Mouse (Mus musculus) kidney, postnatal 36 days (tissue): ENCODE measurements around the gene Ngdn.
A peak's percentile ranks its signal among the peaks of the same experiment; 100 is the strongest.
"Not testable (repeated sequence)": the region's sequence is repeated elsewhere in the genome, so short reads cannot be mapped to it uniquely, and the experiment has no call there.

Source experiments
- DNase-seq, 2 experiments: peaks; one replicate each; pipeline ENCODE4 v3.0.0; 2021 to 2022; ENCODE audit warnings: mixed read lengths in 2 of 2

Ngdn gene

DNA sequence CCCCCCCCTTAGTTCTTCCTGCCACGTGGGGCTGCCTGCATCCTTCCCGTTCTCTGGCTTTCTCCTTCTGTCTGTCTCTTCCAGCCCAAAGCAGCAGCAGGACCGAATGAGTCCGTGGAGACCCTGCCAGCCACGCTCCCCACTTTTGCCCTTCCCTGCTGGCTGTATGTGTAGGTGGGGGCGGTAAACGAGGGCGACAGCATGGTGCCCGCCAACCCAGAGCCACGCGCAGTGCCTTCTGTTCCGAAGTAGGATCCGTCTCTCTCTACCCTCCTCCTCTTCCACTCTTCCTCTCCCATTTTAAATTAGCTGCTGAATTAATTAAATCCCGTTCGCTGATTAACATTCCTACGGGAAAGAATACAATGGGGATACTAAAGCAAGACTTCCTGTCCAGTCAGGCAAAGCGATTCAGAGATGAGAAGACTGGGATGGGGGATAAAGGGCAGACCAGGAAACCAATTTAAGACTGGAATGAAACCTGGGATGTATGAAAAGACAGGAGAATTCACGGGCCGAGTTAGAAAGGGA lies 17.5 kb downstream of the Ngdn start:
- no peak for DNase-seq

DNA sequence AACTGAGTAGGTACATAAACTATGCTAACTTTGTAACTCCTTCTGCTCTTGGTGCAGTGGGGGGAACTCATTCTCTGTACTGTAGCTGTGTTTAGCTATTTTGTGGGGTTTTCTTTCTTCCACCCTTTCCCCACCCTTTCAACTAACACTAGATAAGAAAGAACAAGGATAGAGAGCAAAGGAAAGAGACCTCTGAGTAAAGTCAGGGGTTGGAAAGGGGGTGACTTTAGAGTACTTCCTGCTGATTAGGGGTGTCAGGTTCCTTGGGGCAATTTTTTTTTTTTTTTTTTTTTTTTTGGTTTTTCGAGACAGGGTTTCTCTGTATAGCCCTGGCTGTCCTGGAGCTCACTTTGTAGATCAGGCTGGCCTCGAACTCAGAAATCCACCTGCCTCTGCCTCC lies 28.4 kb downstream of the Ngdn start:
- not testable (repeated sequence) for DNase-seq

DNA sequence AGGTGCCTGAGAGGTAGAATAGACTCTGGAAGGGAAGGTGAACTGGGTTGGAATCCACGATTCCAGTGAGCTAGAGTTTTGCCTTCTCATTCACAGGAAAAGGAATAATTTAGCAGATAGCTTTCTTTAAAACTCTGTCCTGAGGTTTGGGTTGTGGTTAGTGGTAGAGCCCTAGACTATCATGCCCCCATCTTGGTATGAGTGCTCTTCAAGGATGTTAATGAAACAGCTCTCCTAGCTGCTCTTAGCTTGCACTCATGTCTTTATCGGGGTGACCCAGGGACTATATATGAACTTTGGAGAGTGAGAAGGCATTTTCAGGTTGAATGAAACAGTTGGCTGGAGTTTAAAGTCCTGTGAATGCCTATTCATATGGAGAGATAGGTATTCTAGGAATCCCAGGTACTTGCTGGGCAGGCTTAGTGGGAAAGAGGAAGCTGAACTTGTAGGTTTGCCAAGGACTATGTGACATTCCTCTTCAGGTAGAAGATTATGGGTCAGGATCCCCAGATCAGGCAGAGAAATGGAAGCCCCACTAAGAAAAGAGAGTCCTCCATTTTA lies 32.8 kb downstream of the Ngdn start:
- no peak for DNase-seq

DNA sequence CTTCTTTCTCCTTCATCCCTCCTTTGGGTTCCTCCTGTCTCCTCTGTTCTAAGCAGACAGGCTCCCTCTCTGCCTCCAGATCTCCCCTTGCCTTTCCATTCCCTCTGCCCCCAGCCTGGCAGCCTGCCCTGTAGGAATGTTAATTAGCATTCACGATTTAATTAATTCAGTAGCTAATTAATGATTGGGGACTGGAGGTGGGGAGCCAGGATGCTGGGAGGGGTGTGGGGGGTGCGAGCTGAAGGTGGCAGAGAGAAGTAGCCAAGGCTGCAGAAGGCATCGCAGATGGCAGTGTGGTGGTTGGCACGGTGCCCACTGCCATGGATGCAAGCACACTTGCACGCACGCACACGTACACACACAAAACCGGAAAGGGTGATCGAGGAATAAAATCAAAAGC lies 37.2 kb downstream of the Ngdn start:
- peak; percentile 18 to 59 for DNase-seq

DNA sequence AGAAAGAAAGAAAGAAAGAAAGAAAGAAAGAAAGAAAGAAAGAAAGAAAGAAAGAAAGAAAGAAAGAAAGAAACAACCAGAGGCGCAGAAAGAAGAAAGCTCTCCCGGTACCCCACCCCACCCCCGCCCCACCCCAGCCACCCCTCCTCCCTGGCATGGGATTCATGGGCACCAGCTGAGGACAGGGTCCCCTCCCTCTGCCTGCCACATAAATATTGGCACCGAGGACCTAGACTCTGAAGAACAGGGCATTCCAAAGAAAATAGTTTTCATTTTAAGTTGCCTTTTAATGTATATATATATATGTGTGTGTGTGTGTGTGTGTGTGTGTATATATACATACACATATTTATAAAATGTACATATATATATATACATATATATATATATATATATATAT lies 37.8 kb downstream of the Ngdn start:
- DNase-seq, result no peak

DNA sequence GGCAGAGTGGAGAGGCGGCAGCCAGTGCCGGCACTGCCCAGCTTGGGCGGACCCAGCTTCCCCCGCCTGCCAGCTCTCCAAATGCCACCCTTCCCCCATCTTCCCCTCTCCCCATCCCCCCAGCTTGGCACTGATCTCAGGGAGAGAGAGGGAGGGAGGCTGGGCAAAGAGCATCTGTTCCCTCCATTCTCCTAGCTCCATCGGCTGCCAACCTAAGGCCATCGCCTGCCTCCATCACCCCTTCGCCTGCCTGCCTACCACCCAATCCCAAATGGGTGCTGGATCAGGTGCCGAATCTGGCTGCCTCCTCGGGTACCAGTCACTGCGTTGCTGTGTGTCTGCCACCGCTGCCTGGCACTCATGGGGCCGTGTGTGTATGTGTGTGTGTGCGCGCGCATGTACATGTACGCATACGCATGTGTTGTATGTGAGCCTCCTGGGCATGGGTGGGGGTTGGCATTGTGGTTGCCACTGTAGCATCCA lies 38.5 kb downstream of the Ngdn start:
- DNase-seq, result peak; percentile 48 to 66

DNA sequence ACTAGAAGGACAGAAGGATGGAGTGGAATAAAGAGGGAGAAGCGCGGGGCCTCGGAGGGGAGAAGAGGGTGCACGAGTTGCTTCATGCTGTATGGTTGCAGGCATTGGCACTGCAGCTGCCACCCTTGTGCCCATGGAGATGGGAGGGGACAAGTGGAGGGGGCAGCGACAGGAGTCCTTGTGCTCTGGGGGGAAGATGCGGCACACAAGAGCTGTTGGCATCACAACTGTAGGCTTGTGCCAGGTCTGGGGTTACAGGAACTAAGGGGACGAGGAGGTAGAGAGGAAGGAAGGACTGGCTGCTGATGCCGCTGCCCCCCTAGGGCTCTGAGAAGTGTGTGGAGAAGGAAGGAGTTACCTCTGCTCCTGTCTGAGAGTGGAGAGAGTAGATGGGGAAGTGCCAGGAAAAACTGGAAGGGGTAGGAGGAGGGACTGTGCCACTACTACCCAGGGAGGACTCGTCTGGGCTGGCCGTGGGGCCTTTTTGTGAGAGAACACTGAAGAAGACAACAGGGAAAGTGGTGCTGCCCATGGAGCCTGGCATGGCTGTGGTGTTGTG lies 39.0 kb downstream of the Ngdn start:
- no peak for DNase-seq

DNA sequence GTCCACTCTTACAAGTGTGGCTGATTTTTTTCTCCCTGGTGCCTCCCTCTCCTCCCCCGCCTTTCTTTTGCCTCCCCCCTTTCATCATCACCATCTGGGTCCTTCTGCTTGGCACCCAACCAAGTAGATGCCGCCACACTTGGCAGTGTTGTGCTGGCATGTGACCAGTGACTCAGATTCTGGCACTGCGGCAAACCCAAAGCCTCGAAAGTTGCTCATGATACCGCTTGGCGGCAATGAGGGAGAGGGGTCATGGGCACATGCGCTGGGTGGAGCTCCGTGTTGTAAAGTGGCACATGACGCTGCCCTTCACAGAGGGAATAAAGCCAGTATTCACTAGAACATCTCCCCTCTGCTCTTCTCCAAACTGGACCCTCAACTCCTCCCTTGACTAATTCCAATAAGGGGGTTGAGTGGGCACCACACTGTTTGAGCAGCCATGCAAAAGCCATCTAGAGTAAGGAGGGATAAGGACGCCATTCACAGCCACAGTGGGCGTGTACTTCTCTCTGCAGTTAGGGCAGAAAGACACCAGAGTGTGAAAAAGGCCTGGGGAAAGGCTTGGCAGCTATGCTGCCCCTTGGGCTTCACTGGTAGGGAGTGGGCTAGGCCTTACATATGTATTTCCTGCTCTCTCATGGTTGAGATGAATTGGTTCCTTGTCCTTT lies 40.0 kb downstream of the Ngdn start:
- DNase-seq, result peak; percentile 37 to 43

DNA sequence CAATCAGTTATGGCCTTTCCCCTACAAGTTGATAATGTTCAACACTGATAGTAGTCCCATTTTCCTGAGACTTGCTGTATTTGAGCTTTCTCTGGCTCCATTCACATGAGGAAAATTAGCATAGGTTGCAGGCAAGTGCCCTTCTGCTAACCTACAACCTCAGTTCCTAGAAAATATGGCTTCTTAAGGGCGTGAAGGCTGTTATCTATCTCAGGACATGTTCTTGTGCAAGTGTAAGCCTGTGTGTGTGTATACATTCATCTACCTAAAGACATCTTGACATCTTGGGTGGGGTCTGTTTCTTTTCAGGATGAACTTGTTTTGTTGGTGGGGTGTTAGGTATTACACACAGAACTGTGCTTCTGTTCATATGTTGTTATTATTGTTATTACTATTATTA lies 43.8 kb downstream of the Ngdn start:
- no peak for DNase-seq

DNA sequence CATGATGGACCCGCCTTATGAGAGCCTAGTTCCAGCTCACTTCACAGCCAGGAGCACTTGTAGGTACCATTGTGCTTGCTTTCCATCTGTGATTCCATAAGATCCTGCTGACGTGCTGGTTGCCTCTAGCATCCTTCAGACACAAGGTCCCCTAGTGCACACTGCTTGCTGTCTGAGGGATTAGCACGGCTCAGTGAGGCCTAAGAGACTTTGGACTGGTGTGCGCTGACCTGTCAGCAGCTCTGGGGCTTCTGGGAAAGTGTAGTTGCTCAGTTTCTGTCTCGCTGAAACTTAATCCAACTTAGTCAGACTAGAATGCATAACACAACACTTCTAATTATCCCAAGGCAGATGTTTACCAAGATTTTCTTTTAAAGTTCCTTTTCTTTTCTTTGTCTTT lies 44.7 kb downstream of the Ngdn start:
- peak; percentile 61 to 71 for DNase-seq

DNA sequence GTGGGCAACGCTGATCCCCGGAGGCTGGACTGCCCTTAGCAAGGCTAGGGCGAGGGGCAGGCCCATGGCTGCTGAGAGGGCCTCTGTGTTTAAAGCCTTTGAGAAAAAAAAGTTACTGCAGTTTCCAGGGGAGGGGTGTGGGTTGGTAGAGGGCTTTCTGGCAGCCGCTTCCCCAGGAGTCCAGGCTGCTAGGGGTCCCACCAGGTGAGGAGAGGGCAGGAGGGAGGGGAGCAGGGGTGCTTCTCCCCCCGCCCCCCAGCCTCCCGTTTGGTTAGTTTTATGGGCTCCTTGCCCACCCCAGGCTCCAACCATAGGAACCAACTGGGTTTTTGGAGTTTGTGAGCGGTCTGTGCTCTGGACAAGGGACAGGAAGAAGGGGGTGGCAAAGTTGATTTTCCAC lies 46.6 kb downstream of the Ngdn start:
- no peak for DNase-seq

DNA sequence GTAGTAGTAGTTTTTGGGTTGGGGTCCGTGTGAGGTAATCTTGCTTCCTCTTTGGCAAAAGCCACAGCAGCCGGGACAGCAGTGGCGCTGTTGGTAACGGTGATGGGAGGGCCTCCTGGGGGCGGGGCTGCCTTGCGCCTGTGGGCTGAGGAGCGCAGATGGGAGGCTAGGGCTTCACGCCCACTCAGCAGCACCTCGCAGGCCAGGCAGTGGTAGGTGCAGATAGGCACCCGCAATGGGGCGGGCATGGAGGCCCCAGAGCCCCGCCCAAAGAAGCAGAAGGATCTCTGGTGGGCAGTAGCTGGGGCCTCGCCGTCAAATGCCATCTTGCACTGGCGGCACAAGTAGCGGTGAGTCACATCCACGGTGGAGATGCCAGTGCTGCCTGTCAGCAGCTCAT lies 47.4 kb downstream of the Ngdn start:
- no peak for DNase-seq

DNA sequence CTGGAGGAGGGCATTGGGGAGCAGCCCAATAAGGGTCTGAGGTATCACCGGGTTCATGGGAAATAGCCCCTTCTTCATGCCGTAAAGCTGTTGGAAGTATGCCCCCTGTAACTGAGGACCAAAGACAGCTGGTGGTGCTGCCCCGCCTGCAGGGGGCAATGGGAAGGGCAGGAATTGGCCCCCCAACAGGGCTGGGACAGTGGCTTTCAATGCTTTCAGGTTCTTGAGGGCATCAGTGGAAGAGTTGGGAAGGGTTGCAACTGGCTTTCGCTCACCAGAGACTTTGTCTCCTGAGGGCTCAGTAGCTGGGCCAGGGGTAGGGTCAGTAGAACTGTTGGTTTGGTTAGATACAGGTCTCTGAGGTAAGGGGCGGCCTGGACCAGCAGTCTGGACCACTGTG lies 47.9 kb downstream of the Ngdn start:
- no peak for DNase-seq

DNA sequence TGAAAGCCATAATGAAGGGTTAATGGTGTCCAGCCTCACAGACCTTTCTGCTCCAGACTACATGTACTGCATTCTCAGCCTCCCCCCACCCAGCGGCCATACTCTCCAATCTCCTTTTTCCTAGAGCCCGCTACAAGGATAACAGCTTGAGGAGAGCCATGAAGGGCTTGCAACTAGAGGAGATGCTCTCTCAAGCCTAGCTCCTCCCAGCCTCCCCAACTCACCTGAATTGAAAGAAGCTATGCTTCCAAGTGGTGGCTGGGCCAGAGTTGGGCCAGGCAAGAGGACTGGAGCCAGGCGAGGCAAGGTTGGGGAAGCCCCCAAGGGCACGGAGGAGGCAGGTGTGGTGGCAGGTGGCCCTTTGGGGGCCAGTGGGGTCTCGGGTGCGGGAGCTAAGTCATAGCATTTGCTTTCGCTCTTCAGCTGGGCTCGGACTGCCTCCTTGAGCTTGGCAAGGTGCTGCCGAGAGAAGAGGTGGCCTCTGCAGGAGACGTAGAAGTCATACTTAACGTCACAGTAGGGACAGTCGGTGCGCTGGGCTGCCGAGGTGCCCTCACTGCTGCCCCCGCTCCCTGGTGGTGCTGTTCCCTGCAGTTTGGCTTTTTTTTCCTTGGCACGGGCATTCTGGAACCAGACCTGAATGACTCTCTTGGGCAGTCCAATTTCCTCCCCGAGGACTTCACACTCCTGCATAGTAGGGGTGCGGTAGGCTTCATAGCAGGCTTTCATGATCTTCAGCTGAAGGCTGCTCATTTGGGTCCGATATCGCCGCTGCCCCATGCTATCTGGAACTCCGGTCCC lies 48.5 kb downstream of the Ngdn start:
- DNase-seq, result no peak

DNA sequence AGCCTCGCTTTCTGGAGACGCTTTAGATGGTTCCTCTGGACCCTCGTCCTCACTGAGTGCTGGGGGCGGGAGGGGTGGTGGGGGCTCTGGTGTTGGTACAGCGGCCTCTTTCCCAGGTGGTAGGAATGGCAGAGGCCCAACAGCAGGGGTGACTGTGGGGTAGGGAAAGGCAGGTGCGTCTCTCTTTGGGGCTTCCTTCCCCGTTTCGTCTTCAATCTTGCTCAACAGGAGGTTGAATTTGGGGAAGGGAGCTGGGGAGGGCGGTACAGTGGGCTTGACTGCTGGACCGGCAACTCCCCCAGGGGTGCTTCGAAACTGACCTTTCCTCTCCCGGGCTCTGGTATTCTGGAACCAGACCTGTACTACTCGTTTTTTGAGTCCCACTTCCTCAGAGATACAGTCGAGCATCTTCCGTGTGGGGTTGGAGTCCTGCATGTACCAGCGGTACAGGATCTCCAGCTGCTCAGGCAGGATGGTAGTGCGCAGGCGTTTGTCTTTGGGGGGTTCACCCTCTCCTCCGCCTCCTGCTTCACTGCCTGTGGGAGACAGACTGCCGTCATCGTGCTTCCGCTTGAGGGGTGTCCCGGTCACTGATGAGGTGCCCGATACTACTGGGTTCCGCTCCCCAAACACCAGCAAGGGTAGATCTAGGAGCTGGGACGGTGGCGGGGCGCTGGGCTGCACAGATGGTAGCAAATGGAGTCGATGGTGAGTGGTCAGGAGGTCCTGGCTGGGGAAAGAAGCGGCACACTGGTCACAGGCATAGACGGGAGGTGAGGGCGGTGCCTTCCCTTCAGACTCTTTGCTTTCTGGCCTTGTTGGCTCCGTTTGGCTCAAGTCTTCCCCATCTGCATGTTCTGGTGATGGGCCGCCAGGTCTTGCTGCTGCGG lies 49.5 kb downstream of the Ngdn start:
- no peak for DNase-seq

DNA sequence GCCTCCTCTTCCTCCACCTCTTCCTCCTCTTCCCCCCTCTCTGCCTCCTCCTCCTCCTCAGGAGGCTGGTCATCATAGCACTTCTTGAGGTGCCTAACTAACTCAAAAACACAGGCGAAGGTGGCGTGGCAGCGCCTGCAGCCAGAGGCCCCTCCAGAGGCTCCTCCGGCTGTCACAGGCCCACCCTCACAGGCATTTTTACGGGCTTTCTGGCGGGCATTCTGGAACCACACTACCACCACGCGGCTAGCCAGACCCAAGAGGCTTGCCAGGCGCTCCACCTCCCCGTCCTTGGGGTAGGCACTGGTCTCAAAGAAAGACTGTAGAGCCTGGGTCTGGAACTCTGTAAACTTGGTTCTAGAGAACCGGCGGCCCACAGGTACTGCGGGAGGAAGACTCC lies 50.1 kb downstream of the Ngdn start:
- no peak for DNase-seq

DNA sequence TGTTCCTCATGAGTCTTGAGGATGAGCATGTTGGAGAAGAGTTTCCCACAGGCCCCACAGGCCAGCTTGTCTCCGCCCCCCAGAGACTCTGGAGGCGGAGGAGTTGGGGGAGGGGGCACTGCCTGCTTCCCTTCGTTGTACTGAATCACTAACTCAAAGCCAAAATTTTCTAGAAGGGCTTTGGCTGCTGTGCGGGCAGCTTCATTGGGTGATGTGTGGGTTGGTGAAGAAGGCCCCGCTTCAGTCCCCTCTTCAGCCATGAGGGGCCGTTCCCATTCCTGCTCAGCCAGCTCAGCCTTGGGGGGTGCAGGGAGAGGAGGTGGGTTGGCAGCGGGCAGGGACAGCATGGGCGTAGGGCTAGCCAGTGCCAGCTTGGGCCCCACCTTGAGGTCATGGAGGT lies 50.8 kb downstream of the Ngdn start:
- DNase-seq, result no peak

DNA sequence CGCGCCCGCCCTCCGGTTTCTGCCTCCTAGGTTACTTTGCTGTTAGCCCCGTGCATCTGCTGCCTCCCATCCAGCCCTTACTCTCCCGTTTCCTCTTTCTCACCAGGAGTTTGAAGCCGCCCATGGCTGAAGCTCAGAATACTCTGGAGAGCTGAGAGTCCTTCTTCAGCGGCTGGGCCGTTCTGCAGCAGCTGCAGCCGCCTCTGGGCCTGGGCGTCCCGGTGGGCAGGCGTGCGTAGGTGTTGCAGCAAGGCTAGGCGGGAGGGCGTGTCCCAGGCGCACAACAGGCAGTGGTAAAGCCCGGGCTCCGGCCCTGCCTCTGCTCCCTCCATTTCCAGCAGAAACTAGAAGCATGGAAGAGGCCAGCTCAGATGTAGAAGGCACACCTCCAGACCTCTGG lies 56.5 kb downstream of the Ngdn start:
- DNase-seq, result no peak
